9 mouse cellular contexts compared by ENCODE assay signal in genomic region chr8:73161564-73161963, GRCm38 (mm10).
"Had no signal": no experiment of that assay in that cellular context is flagged by ENCODE, and none has a peak within 500 bp of the region (broad histone marks: within the 10 kb centered on the region; RNA-seq: fewer than 3 reads in every experiment).

No protein-coding gene starts in this region.

- H3K27ac ChIP-seq: limb, embryonic 12.5 days; liver, embryonic 13.5 days; lung, embryonic 15.5 days; macrophage; midbrain, embryonic 10.5 days; neural tube, embryonic 12.5 days had no signal

- ATAC-seq: liver, postnatal 0 days had no signal

- DNase-seq: kidney, adult 18-20 months; liver, embryonic 13.5 days; liver, postnatal 0 days had no signal

- H3K4me3 ChIP-seq: limb, embryonic 12.5 days; liver, embryonic 13.5 days; lung, embryonic 15.5 days; midbrain, embryonic 10.5 days; myocyte; neural tube, embryonic 12.5 days had no signal
